Mouse (Mus musculus): ENCODE measurements around the gene Vps36.
A peak's percentile ranks its signal among the peaks of the same experiment; 100 is the strongest.

Vps36 gene

DNA sequence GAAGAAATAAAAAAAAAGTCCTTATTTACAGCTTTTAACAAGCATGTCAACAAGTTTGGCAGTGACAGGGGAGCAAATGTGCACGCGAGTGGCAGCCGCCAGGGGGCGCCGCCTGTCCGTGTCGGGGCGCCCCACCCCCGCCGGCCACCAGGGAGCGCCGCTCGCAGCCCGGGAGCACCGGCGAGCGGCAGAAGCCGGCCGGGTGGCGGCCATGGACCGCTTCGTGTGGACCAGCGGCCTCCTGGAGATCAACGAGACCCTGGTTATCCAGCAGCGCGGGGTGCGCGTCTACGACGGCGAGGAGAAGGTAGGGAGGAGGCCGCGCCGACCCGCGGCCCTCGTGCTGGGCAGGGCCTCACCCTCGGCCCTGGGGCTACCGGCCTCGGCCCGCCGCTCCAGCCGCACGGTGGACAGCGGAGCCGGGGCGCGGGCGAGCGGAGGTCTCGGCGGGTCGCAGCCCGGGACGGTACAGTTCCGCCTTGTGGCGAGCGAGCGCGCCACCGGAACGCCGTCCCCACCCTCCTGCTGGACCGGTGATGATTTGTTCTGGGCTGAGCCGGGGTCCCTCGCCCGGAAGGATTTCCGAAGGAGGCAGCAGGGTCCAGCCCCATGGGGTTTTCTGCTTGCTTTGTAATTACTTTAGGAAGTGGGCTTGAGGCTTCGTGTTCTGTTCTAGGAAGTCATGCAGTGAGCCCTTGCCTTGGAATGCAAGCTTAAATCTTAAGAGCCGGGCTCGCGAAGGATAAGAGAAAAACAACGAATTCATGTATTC lies at the start of gene Vps36:
Gene Vps36, plus strand, starts transcription at position 150 of the 772 bp plus-strand sequence.
- peak; percentile 89 for DNase-seq

DNA sequence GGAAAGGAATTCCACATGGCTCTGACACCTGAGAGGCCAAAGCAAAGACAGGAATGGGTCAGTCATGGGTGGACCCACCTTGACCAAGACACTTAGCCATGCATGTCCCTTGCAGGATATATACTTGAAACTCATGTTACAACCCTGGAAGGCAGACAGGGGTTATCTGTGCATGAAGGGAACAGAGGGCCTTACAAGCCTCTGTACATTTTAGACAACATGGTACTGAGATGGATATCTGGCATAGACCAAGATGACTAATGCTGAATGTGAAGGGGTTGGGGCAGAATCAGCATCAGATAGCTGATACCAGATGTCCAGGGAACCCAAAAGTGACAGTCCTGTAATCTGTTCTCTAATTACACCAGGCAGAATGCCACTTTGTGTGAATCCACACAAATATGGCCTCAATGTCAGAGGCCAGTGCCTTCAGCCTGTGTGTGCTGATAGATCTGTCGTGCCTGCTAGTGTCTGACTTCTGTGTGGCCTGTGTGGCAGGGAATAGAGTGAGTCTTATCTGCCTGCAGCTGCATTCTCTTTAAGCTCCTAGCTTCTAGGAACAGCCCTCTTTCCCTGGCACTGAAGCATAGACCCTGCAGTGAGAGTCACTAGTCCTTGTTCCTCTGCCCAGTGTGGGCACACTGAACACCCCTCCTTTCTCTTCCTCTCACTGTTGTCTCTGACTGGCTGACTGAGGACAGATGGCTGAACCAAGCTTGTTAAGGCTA lies 48.7 kb upstream of the Vps36 start:
- no peak for DNase-seq

DNA sequence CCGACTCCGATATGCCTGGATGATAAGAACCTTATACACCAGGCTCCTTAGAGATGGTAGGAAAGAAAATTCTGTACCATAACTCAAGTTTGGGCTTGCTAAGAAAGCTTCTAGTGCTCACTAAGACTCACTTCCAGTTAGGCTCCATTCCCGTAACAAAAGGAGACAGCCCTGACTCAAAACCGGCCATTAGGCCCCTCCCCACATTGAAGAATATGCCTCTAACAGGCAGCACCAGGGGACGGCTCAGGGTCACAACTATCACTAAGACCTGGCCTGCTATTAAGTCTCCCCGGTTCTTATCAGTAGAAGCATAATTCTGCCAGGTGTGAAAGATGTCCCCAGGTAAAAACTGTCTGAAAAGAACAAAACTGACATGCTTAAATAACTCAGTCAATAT lies 46.8 kb upstream of the Vps36 start:
- DNase-seq, result no peak

- DNase-seq, result no peak
Measured at GRCm38 (mm10) chr8:22147706-22148366, 44.8 kb upstream of the Vps36 start.

GRCm38 (mm10) chr8:22148367-22148740 lies 44.3 kb upstream of the Vps36 start:
- DNase-seq, result no peak

DNA sequence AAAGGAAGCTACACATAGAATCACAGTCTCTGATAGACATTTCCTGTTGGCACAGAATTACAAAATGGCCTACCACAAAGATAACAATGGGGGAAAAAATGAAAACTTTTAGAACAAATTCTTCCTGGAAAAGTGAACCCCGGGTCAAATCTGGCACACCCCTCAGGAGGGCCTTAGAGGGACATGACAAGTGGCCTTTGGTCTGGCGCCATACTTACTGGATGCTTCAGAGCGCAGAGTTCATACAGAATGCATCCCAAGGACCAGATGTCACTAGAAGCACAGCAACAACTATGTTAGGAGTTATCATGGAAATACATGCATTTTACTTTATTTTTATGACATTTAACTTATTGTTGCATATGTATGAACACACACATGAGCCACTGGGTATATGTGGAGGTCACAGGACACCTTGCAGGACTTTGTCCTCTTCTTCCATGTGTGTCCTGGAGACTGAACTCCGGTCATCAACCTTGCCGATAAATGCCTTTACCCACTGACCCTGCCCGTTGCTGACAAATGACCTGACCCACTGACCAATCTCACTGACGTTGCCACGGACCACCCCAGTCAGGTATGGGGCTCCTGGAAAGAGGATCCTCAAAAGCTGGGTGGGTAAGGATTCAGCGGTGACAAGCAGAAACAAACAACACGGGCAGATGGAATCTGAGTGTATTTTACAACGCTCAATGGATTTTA lies 42.8 kb upstream of the Vps36 start:
- no peak for DNase-seq

- DNase-seq, result no peak
Measured at GRCm38 (mm10) chr8:22150345-22150663, 42.3 kb upstream of the Vps36 start.

DNA sequence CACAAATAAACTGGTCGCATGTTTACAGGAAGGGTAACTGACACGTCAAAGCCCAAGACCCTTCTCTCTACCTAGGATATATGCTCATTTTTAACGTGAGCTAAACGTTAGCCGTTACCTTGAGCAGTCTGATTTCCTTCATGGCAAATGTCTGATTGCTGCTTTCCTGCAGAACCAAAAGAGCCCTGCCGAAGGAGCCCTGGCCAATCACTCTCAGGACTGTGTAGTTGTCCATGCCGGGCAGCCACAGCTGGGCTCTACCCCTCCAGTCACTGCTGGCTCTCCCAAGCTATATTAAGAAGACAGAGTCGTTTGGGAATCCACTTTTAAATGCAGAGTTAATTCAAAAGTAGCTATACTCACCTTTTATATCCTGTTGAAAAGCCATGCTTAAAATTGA lies 30.4 kb upstream of the Vps36 start:
- no peak for DNase-seq

GRCm38 (mm10) chr8:22164431-22164830 lies 28.2 kb upstream of the Vps36 start:
- no peak for DNase-seq

- DNase-seq, result no peak
Measured at GRCm38 (mm10) chr8:22165251-22166079, 27.1 kb upstream of the Vps36 start.

- peak; percentile 85 for DNase-seq
Measured at GRCm38 (mm10) chr8:22166080-22166603, 26.5 kb upstream of the Vps36 start, which contains the start of gene Nek3. Gene Nek3 (minus strand): TSS chr8:22166435.

- no peak for DNase-seq
Measured at GRCm38 (mm10) chr8:22169167-22169566, 23.4 kb upstream of the Vps36 start.

DNA sequence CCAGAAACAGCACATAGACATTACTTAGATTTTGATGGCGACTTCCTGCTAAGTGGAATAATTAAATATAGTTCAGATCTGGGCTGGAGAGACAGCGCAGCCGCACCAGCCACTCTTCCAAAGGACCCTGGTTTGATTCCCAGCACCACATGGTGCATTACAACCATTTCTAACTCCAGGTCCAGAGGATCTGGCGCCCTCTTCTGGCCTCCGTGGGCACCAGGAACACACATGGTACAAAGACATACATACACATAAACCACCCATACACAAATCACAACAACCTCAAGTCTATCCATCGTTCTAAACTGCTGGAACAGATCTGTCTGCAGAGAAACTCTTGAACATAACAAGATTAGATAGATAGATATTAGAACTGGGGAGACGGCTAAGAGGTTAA lies 16.6 kb upstream of the Vps36 start:
- no peak for DNase-seq

GRCm38 (mm10) chr8:22184884-22185283 lies 7.7 kb upstream of the Vps36 start:
- no peak for DNase-seq

DNA sequence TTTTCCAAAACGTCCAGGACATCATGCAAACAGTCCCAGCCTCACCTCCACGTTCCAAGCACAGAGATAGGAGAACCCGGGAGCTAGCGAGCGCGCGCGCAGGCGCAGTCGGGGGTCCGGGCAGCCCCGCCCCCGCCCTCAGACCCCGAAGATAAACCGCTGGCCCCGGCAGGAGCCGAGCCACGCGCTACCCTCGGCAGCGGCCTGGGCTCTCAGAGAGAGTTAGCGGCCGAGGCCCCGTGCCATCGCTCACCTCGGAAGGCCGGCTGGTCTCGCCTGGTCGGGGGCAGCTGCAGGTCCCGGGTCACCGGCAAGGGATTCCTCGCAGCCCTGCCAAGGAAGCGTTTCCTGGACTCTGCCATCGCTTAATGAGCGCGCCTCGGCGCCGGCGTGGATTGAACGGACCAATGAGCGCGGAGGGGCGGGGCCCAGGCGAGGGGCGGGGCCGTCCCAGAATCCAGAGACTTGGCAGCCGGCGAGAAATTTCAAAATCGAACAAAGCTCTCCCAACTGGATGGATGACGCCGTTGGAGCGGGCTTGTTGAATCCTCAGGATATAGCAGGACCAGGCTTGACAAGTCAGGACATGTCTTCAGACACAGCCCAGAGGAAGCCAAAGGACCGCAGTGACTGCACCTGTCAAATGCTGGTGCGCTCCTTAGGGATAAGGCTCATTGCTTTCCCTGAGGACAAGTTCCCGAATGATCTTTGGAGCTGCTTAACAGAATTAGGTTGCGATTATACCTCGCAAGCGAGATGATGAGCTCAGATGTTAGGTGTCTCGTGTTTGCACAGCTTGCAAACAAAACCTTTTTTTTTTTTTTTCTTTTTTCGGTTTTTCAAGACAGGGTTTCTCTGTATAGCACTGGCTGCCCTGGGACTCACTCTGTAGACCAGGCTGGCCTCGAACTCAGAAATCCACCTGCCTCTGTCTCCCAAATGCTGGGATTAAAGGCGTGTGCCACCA lies 6.9 kb upstream of the Vps36 start, which contains the start of gene Ckap2:
Gene Ckap2, minus strand, starts transcription at position 389 of the 967 bp plus-strand sequence.
- DNase-seq, result peak; percentile 73

DNA sequence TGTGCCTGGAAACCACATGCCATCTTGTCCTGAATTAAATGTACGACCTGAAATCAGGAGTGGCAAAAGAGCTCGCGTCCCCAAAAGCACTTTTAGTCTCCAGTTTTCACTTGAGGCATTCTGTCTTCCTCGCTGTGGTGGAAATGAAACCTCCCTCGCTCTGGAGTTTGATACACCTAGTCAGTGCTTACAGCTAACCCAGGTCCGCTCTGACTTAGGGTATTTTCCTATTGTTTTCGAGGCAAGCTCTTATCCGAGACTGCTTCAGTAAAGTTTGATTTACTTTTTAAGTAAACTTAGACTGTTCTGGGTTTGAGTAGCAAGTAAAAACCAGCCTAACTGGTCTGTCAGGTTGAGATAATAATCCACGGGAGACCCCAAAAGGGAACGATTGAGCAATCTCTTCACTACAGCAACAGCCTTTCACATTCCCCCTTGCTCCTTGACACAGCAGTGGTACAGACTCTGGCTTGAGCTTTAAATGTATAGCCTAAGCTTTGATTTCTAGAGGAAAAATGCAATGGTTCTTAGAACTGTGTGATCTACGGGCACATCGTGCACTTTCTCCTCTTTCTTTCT lies 912 bp downstream of the Vps36 start:
- no peak for DNase-seq

GRCm38 (mm10) chr8:22197914-22198313 lies 5.3 kb downstream of the Vps36 start:
- no peak for DNase-seq

- DNase-seq, result no peak
Measured at GRCm38 (mm10) chr8:22199481-22199880, 6.9 kb downstream of the Vps36 start.

GRCm38 (mm10) chr8:22207535-22207934 lies 14.9 kb downstream of the Vps36 start:
- no peak for DNase-seq

DNA sequence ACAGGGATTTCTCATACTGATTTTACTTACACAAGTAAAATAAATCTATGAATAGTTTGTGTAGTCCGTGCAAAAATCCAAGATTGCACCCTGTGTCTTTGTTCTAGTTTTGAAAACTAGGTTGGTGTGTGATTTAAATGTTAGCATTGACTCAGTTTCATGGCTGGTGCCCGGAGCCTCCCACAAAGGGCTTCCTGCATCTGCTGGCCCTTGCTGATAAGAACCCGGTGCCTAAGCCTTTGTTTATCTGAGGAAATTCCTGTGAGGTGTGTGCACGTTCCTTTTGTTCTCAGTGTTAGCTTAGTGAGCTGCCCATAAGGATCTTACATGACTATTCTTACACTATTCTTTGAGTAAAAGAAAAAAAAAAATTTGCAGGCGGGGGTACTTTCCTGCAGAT lies 16.4 kb downstream of the Vps36 start:
- DNase-seq, result no peak

Data from cerebellum, adult 11 months (tissue).